Mouse (Mus musculus) gastrocnemius, adult 2 months (tissue): Measurements from ENCODE around the gene Slamf7. TPM values are rescaled to one million over a fixed set of nuclear protein-coding genes. Genes with fewer than 3 reads are reported as not detected.
A peak's percentile ranks its signal among the peaks of the same experiment; 100 is the strongest.

Experiments used
- DNase-seq: peaks from one replicate; pipeline ENCODE4 v3.0.0; 2022
- H3K27ac ChIP-seq: fragments of 200-600 bp; 2 replicates; pipeline ENCODE4 v1.8.1; 2022; ENCODE audit warnings: mild to moderate bottlenecking
- H3K4me3 ChIP-seq: fragments of 200-600 bp; 2 replicates; pipeline ENCODE4 v1.8.1; 2022; ENCODE audit warnings: mild to moderate bottlenecking, moderate library complexity
- CTCF ChIP-seq: fragments of 200-600 bp; IDR thresholded peaks from 2 replicates; pipeline ENCODE4 v1.8.1; 2022; ENCODE audit warnings: antibody characterized with exemption, mild to moderate bottlenecking, moderate library complexity
- intact Hi-C: fragments of 180-260 bp; cut with DNase I; formaldehyde crosslinking; loops from one replicate; pipeline ENCODE4 v1.15.1; 2025
- total RNA-seq, 2 experiments: library from RNA; stranded (reverse); gene quantifications; 2 replicates each; pipeline ENCODE4 v1.2.3; 2021

Gene Slamf7
- total RNA-seq, 2 experiments from 2014 or later = 0.18 TPM; not detected in 1

DNA sequence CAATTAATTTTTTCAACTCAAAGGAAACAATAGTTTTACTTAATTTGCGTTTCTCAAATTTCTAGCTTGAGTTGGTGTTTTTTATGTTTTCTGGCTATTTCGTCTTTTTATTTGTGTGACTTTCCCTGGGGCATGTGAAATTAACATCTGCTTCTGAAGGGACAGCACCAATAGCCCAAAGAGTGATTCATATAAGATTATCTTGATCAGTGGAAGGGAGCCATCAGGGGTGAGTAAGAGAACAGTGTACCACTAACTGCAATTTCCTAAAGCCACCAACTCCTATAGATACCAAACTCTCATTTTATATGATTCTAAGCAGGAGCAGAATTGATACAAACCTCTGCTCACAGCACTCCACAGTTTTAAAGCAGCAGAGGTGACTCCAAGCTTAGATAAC, 10.9 kb upstream of the Slamf7 start:
- no peak overlapping the region for H3K27ac ChIP-seq
- intact Hi-C loops = no loop called here
- no peak for DNase-seq
- no peak for TF ChIP-seq CTCF
- no peak overlapping the region for H3K4me3 ChIP-seq

DNA sequence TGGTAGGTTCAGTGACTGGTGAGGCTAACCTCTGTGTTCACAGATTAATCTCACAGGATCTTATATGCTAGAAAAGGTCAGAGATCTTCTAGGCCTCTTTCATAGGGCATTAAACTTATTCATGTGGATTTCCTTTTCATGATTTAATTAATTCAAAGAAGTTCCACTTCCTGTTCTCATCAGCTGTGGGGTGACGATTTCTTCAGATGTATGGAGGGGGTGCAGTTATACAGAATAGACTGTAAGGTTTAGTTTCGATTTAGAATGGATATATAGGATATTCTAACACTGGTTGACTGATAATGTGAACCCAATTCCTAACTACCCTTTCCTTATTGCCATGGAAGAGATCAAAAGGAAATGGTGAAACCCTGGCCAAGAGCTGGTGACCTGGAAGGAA, 8.6 kb upstream of the Slamf7 start:
- no peak overlapping the region for H3K4me3 ChIP-seq
- H3K27ac ChIP-seq = no peak overlapping the region
- DNase-seq = no peak
- TF ChIP-seq CTCF = no peak
- intact Hi-C loops = no loop called here

DNA sequence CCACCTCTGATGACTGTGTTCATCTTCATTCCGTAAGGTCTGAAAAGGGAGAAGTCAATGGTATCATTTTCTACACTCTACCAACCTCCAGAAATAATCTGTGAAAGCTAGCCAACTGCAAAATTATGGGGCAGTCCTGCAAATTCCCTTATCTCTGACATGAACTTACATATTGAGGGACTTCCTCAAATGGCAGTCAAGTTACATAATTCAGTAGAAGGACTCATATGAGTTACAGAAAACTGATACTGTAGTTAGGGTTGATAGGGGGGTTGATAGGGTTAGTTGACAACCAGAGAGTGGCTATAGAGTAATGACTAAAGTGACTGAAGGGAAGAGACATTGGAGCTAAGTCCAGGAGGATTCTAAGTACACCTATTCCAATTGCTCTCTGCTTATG, 7.6 kb upstream of the Slamf7 start:
- intact Hi-C loops = no loop called here
- no peak for DNase-seq
- no peak for TF ChIP-seq CTCF
- Histone ChIP-seq H3K4me3 (no peak overlapping the region), H3K27ac (no peak overlapping the region)

DNA sequence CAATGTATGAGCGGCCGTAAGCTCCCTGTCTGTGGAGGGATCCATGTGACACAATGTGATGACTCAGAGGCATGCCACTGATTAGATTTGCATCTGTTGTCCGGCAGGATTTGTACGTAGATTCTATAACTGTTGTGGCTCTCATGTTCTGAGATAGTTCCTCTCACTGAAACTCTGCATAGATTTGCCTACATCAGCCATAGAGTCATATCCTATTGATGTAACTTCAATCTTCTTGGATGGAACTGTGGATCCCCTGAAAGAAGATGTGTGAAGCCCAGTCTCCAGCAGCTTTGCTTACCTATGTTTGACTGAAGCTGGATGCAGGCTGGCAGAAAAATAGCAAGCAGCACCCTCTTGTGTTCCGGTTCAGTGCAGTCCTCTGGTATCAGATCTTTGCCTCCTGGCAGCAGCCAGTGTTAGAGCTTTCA, 5.7 kb upstream of the Slamf7 start:
- no peak overlapping the region for H3K27ac ChIP-seq
- intact Hi-C loops = no loop called here
- TF ChIP-seq CTCF = no peak; the same call in 1 of the 2 replicates
- DNase-seq = no peak
- no peak overlapping the region for H3K4me3 ChIP-seq

DNA sequence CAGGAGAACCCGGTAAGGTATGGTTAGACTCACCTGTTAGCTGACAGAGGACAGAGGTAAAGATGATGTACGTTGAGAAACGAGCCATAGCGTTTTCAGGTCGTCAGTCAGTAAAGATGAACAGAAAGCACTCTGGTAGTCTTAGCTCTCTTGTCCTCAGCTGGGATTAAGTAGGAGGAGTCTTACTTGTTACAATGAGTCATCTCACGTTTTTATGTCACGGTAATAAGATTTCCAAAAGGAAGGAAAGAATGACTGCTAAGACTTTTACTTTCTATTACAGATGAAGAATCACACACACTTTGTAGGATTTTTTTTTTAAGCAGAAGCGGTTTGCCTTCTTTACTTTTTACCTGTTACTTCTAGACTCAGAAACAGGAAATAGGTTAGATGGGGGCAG, 4.0 kb downstream of the Slamf7 start:
- DNase-seq = no peak
- no peak overlapping the region for H3K27ac ChIP-seq
- intact Hi-C loops = no loop called here
- H3K4me3 ChIP-seq = no peak overlapping the region
- TF ChIP-seq CTCF = no peak

DNA sequence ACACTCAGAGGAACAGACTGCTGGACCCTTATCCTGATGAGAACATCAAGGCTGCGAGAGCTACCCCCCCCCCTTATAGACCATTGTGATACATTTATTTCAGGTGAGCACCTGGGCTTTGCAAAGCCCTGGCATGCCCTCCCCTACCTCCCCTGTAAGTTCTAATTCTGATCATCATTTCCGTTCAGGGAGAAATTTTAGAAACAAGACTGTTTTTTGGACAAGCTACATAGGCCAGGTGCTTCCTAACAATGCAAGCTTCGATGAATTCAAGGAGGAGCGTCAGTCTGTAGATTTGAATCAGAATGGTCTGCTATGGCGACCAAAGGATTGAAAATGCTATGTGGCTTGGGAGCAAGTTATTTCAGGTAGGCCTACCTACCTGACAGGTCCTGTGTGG, 5.1 kb downstream of the Slamf7 start:
- Histone ChIP-seq H3K4me3 (no peak overlapping the region), H3K27ac (no peak overlapping the region)
- DNase-seq = no peak
- no peak for TF ChIP-seq CTCF
- intact Hi-C loops = no loop called here

DNA sequence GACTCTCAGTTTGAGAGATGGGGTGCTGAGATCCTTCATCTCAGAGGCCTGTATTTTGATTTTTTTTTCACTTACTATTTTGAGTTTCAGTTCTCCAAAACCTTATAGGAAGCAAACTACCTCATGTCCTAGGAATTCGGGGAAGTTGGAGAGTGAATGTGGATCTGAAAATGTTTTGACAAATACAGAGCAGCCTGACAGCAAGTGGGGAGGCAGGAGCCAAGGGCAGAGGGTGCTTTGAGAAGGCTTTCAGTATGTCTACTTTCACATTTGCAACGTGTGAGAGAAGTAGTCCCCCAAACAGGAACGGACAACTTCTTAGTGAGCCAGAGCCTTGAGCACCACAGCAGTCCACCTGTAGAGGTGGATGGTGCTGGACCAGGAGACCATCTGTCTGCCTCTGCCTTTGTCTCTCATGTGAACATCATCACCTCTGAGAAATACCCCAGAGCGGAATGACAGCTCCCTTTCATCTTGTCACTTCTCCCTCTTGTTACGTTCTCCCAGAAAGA, 6.3 kb downstream of the Slamf7 start:
- Histone ChIP-seq H3K4me3 (no peak overlapping the region), H3K27ac (no peak overlapping the region)
- TF ChIP-seq CTCF = no peak
- intact Hi-C loops = no loop called here
- no peak for DNase-seq

DNA sequence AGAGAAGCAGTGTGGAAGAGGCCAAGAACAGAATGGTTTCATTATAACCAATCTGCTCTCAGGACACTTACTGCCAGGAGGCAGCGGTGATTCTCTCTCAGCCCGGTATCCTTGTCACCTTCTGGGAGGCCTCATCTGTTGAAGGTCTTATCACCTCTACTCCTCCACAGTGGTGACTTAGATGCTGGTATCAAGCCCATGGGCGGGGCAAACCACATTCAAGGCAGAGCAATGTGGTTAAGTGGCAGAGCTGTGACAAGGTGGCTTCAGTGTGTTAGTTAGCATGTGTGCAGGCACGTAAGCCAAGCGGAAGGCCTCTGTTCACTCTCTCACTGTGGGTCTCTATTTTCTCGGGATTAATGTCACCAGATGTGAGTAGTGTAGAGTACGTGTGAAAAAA, 9.2 kb downstream of the Slamf7 start:
- DNase-seq = no peak
- Histone ChIP-seq H3K27ac (no peak overlapping the region), H3K4me3 (no peak overlapping the region)
- TF ChIP-seq CTCF = no peak
- intact Hi-C loops = no loop called here

DNA sequence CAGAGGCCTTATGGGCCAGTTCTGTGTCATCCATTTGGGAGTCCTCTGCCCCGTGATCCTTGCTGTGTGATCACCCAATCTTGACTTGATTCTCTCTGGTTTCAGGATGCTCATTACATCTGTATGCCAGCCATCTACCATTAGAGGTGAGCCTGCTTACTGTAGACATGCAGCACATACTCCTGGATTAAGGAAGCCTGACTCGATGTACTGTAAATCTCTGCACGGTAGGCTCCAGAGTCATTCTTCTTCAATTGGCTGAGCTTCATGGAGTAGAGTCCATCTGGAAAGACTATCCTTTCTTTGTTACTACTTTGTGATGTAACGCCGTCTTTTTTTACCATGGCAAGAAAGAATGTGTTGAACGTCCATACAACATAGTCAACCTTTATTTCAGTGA, 12.0 kb downstream of the Slamf7 start:
- intact Hi-C loops = no loop called here
- no peak for TF ChIP-seq CTCF
- no peak overlapping the region for H3K27ac ChIP-seq
- no peak for DNase-seq
- H3K4me3 ChIP-seq = no peak overlapping the region

DNA sequence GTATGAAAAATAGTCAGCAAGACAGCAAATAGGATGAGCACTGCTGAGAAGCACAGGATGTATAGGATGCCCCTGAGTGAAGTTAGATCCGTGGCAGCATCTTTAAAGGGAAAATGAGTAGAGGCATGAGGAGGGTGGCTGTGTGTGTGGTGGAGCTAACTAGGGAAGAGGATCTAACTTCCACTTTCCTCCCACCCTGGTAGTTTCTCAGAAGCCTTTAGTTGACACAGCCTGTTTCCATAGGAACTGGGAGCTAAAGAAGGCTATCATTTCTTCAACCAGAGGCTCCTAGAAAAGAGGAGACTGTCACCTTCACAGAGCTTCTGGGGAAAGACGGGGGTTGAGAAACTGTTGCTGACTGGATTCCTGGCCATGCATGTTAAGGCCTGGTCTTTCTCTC, 14.1 kb downstream of the Slamf7 start:
- intact Hi-C loops = no loop called here
- no peak overlapping the region for H3K27ac ChIP-seq
- H3K4me3 ChIP-seq = no peak overlapping the region
- no peak for TF ChIP-seq CTCF
- DNase-seq = no peak

DNA sequence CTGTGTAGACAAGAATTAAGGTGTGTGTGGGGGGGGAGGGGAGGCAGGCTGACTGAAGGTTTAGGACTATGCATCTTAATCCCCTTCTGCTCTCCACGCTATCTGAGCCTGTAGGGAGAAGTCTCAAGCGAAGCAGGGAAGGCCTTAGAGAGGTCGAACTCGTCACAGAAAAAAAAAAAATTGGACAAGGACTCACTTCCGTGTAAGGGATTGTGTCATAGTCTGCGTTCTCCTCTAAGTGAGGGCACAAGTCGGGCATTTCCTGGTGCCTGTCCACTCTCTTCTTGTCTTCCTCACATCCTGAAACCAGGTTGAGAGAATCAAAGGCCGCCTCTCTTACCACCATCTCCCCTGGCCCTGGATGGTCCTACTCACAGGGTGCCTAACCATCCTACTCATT, 15.7 kb downstream of the Slamf7 start:
- DNase-seq = no peak
- TF ChIP-seq CTCF = no peak
- Histone ChIP-seq H3K4me3 (no peak overlapping the region), H3K27ac (no peak overlapping the region)
- intact Hi-C loops = no loop called here

DNA sequence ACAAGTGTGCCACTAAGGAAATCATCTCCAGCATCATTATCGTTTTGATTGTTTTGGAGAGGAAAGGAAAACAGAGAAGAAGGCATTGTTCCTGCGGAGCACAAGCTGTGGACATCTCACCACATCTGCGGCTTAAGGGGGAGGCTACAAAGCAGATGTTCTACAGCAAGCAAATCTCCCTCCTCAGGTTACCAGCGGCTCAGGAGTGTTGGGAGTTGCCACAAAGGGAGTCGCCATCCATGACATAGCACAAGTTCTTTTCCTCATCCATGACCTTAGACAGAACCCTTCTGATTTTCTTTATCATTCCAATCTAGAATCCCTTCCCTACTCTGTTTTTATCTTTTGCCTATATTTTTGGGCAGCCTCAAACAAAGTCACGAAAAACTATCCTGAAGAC, 17.1 kb downstream of the Slamf7 start:
- H3K27ac ChIP-seq = no peak overlapping the region
- intact Hi-C loops = no loop called here
- H3K4me3 ChIP-seq = no peak overlapping the region
- TF ChIP-seq CTCF = no peak
- no peak for DNase-seq

DNA sequence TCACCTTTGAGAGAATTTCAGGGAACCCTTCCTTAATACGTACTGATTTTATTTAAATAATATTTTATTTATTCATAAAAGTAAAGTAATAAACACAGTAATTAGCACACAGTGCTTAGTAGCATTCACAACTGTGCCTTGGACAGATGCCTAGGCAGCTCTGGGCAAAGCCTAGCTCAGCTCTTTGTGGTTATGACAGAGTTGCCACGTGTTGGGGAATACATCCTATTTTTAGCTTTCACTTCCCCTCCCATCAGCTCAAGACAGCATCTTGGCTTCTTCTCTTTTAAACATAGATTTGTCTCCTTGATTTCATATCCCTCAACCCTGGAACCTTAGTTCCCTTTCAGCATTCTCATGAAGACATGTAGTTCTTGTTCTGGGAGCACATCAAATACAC, 21.4 kb downstream of the Slamf7 start:
- no peak overlapping the region for H3K4me3 ChIP-seq
- H3K27ac ChIP-seq = no peak overlapping the region
- peak; percentile 31 for DNase-seq
- intact Hi-C loops = no loop called here
- no peak for TF ChIP-seq CTCF

DNA sequence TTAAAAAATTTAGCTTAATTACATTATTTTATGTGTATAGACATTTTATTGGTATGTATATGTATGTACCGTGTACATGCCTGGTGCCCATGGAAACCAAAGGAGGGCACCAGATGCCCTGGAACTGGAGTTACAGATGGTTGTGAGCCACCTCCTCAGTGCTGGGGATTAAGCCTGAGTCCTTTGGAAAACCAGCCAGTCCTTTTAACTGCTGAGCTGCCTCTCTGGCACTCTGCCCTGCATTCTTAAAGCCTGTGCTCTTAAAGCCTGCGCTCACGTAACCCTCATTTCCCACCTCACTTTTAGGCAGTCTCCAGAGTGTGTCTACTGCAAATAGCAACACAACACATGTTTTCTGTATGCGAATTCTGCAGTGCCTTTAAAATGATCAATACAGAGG, 21.9 kb downstream of the Slamf7 start:
- no peak for TF ChIP-seq CTCF
- intact Hi-C loops = no loop called here
- Histone ChIP-seq H3K27ac (no peak overlapping the region), H3K4me3 (no peak overlapping the region)
- no peak for DNase-seq

DNA sequence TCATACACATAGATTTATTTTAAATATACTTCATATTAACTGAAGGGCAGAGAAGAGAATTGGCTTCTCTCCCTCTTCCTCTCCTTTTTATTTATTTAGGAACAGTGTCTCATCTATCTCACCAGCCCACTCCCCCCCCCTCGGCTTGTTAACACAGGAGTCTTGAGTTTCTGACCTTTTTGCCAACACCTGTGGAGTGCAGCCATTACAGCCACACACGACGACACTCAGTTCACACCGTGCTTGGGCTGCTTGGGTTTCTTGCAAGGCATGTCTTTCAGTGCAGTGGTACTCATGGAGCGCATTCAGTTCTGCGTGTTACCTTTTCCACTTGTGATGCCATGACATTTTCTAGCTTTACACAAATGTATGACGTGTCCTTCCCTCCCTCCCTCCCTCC, 22.8 kb downstream of the Slamf7 start:
- DNase-seq = no peak
- no peak for TF ChIP-seq CTCF
- no peak overlapping the region for H3K4me3 ChIP-seq
- intact Hi-C loops = no loop called here
- no peak overlapping the region for H3K27ac ChIP-seq
